Mouse (Mus musculus): Measurements from ENCODE around the gene Olfr102. TPM values are rescaled to one million over a fixed set of nuclear protein-coding genes. Genes with fewer than 3 reads are reported as not detected.
A peak's percentile ranks its signal among the peaks of the same experiment; 100 is the strongest.

Olfr102 gene
- polyA plus RNA-seq, 1 experiment from 2014 or later, result not detected

GRCm38 (mm10) chr17:37275626-37276248, 41.1 kb downstream of the Olfr102 start:
- H3K36me3 ChIP-seq (ENCODE audit: control insufficient read depth, insufficient read depth, low read length), result no peaks in the 10 kb centered on the region
- H3K4me2 ChIP-seq (ENCODE audit: low read depth, low read length), result no peak overlapping the region
- no peaks in the 10 kb centered on the region for H3K27me3 ChIP-seq (replicated peaks; ENCODE audit: control insufficient read depth, insufficient read depth, low read length)
- no peak overlapping the region for H3K27ac ChIP-seq (replicated peaks; ENCODE audit: low read depth, low read length)
- no peaks in the 10 kb centered on the region for H3K9me3 ChIP-seq (ENCODE audit: control insufficient read depth, low read length)
- ATAC-seq (ENCODE audit: low read depth), result no peak
- no peaks in the 10 kb centered on the region for H3K4me1 ChIP-seq (ENCODE audit: control insufficient read depth, insufficient read depth, low read length)
- H3K9ac ChIP-seq (ENCODE audit: low read depth, low read length), result no peak overlapping the region
- DNase-seq (ENCODE audit: low spot score), result no peak
- H3K4me3 ChIP-seq (ENCODE audit: low read depth, low read length), result no peak overlapping the region
- WGBS, result 82% methylated on average over 2 of the region's 2 CpGs

GRCm38 (mm10) chr17:37270702-37271092, 46.2 kb downstream of the Olfr102 start:
- DNase-seq (ENCODE audit: low spot score), result no peak
- H3K4me2 ChIP-seq (ENCODE audit: low read depth, low read length), result peak overlapping the region; percentile 92
- WGBS, result 71% methylated on average over 8 of the region's 8 CpGs
- no peaks in the 10 kb centered on the region for H3K9me3 ChIP-seq (ENCODE audit: control insufficient read depth, low read length)
- no peak for ATAC-seq (ENCODE audit: low read depth)
- no peak overlapping the region for H3K9ac ChIP-seq (ENCODE audit: low read depth, low read length)
- peak overlapping the region; percentile 53 for H3K4me3 ChIP-seq (ENCODE audit: low read depth, low read length)
- no peaks in the 10 kb centered on the region for H3K4me1 ChIP-seq (ENCODE audit: control insufficient read depth, insufficient read depth, low read length)
- H3K27me3 ChIP-seq (replicated peaks; ENCODE audit: control insufficient read depth, insufficient read depth, low read length), result no peaks in the 10 kb centered on the region
- no peak overlapping the region for H3K27ac ChIP-seq (replicated peaks; ENCODE audit: low read depth, low read length)
- no peaks in the 10 kb centered on the region for H3K36me3 ChIP-seq (ENCODE audit: control insufficient read depth, insufficient read depth, low read length)

- peak within 1 kb of the TSS; percentile 38 for H3K9ac ChIP-seq (ENCODE audit: low read depth, low read length)
Measured at GRCm38 (mm10) chr17:37270058-37270701, 46.7 kb downstream of the Olfr102 start, which contains the start of gene H2-M3. TSS of gene H2-M3 (plus strand) at chr17:37270220.

GRCm38 (mm10) chr17:37263626-37264025, 53.2 kb downstream of the Olfr102 start, which contains the start of gene Olfr98:
TSS of gene Olfr98 (minus strand) at chr17:37263749.
- H3K4me3 ChIP-seq (ENCODE audit: low read depth, low read length), result no peak within 1 kb of the TSS
- ATAC-seq (ENCODE audit: low read depth) (no peak), DNase-seq (ENCODE audit: low spot score) (no peak)
- no peak within 1 kb of the TSS for H3K4me2 ChIP-seq (ENCODE audit: low read depth, low read length)
- no peak within 1 kb of the TSS for H3K9ac ChIP-seq (ENCODE audit: low read depth, low read length)
- H3K36me3 ChIP-seq (ENCODE audit: control insufficient read depth, insufficient read depth, low read length), result no peaks in the 10 kb centered on the region
- H3K9me3 ChIP-seq (ENCODE audit: control insufficient read depth, low read length), result no peaks in the 10 kb centered on the region
- H3K27me3 ChIP-seq (replicated peaks; ENCODE audit: control insufficient read depth, insufficient read depth, low read length), result no peaks in the 10 kb centered on the region
- no peaks in the 10 kb centered on the region for H3K4me1 ChIP-seq (ENCODE audit: control insufficient read depth, insufficient read depth, low read length)
- no peak within 1 kb of the TSS for H3K27ac ChIP-seq (replicated peaks; ENCODE audit: low read depth, low read length)
- WGBS, result 71% methylated on average over 1 of the region's 1 CpGs

More at GRCm38 (mm10) chr17:37270058-37270701, 46.7 kb downstream of the Olfr102 start, which contains the start of gene H2-M3:
- no peaks in the 10 kb centered on the region for H3K9me3 ChIP-seq (ENCODE audit: control insufficient read depth, low read length)
- no peaks in the 10 kb centered on the region for H3K4me1 ChIP-seq (ENCODE audit: control insufficient read depth, insufficient read depth, low read length)
- H3K27ac ChIP-seq (replicated peaks; ENCODE audit: low read depth, low read length), result no peak within 1 kb of the TSS
- peak within 1 kb of the TSS; percentile 92 for H3K4me2 ChIP-seq (ENCODE audit: low read depth, low read length)
- H3K4me3 ChIP-seq (ENCODE audit: low read depth, low read length), result peak within 1 kb of the TSS; percentile 53
- no peaks in the 10 kb centered on the region for H3K36me3 ChIP-seq (ENCODE audit: control insufficient read depth, insufficient read depth, low read length)
- ATAC-seq (ENCODE audit: low read depth) (peak; percentile 96), DNase-seq (ENCODE audit: low spot score) (peak; percentile 84)
- 3% methylated on average over 26 of the region's 26 CpGs for WGBS
- no peaks in the 10 kb centered on the region for H3K27me3 ChIP-seq (replicated peaks; ENCODE audit: control insufficient read depth, insufficient read depth, low read length)

Other genes with a start within 250 kb of the Olfr102 start
- 0.12 TPM in 1 of 2 replicates, not detected in the other for gene Olfr90, start 228.6 kb downstream of the Olfr102 start, polyA plus RNA-seq (2014; fragmentation: Nextera tagmentation; extraction: Ambion mirVana)
- 0.04 TPM in 1 of 2 replicates, not detected in the other for gene Olfr91, start 218.8 kb downstream of the Olfr102 start, polyA plus RNA-seq (2014; fragmentation: Nextera tagmentation; extraction: Ambion mirVana)
- gene Olfr92, start 197.0 kb downstream of the Olfr102 start, polyA plus RNA-seq (2014; fragmentation: Nextera tagmentation; extraction: Ambion mirVana), result not detected in 2 replicates
- not detected in 2 replicates for gene Olfr93, start 155.6 kb downstream of the Olfr102 start, polyA plus RNA-seq (2014; fragmentation: Nextera tagmentation; extraction: Ambion mirVana)
- 0.22 TPM in 1 of 2 replicates, not detected in the other for gene Ubd, start 123.2 kb downstream of the Olfr102 start, polyA plus RNA-seq (2014; fragmentation: Nextera tagmentation; extraction: Ambion mirVana)
- gene Olfr94, start 116.1 kb downstream of the Olfr102 start, polyA plus RNA-seq (2014; fragmentation: Nextera tagmentation; extraction: Ambion mirVana), result 0.10 and 0.21 TPM in 2 replicates
- gene Olfr95, start 103.9 kb downstream of the Olfr102 start, polyA plus RNA-seq (2014; fragmentation: Nextera tagmentation; extraction: Ambion mirVana), result not detected in 2 replicates
- gene Olfr96, start 96.9 kb downstream of the Olfr102 start, polyA plus RNA-seq (2014; fragmentation: Nextera tagmentation; extraction: Ambion mirVana), result 0.29 TPM in 1 of 2 replicates, not detected in the other
- not detected in 2 replicates for gene Olfr97, start 79.7 kb downstream of the Olfr102 start, polyA plus RNA-seq (2014; fragmentation: Nextera tagmentation; extraction: Ambion mirVana)
- not detected in 2 replicates for gene Olfr98, start 53.3 kb downstream of the Olfr102 start, polyA plus RNA-seq (2014; fragmentation: Nextera tagmentation; extraction: Ambion mirVana)
- gene H2-M3, start 46.8 kb downstream of the Olfr102 start, polyA plus RNA-seq (2014; fragmentation: Nextera tagmentation; extraction: Ambion mirVana), result 1.5 and 2.1 TPM in 2 replicates
- gene Olfr99, start 33.6 kb downstream of the Olfr102 start, polyA plus RNA-seq (2014; fragmentation: Nextera tagmentation; extraction: Ambion mirVana), result 0.25 TPM in 1 of 2 replicates, not detected in the other
- gene Olfr101, start 12.7 kb downstream of the Olfr102 start, polyA plus RNA-seq (2014; fragmentation: Nextera tagmentation; extraction: Ambion mirVana), result not detected in 2 replicates
- 0.18 TPM in 1 of 2 replicates, not detected in the other for gene Olfr103, start 22.6 kb upstream of the Olfr102 start, polyA plus RNA-seq (2014; fragmentation: Nextera tagmentation; extraction: Ambion mirVana)
- gene Olfr104-ps, start 42.5 kb upstream of the Olfr102 start, polyA plus RNA-seq (2014; fragmentation: Nextera tagmentation; extraction: Ambion mirVana), result 0.08 TPM in 1 of 2 replicates, not detected in the other
- gene Olfr105-ps, start 62.0 kb upstream of the Olfr102 start, polyA plus RNA-seq (2014; fragmentation: Nextera tagmentation; extraction: Ambion mirVana), result not detected in 2 replicates
- gene Olfr106-ps, start 73.3 kb upstream of the Olfr102 start, polyA plus RNA-seq (2014; fragmentation: Nextera tagmentation; extraction: Ambion mirVana), result not detected in 2 replicates
- gene Olfr107, start 82.2 kb upstream of the Olfr102 start, polyA plus RNA-seq (2014; fragmentation: Nextera tagmentation; extraction: Ambion mirVana), result not detected in 2 replicates
- not detected in 2 replicates for gene Olfr108, start 128.4 kb upstream of the Olfr102 start, polyA plus RNA-seq (2014; fragmentation: Nextera tagmentation; extraction: Ambion mirVana)
- gene Olfr109, start 141.9 kb upstream of the Olfr102 start, polyA plus RNA-seq (2014; fragmentation: Nextera tagmentation; extraction: Ambion mirVana), result not detected in 2 replicates
- gene H2-M2, start 166.5 kb upstream of the Olfr102 start, polyA plus RNA-seq (2014; fragmentation: Nextera tagmentation; extraction: Ambion mirVana), result not detected in 2 replicates
- 0.12 TPM in 1 of 2 replicates, not detected in the other for gene Olfr110, start 175.4 kb upstream of the Olfr102 start, polyA plus RNA-seq (2014; fragmentation: Nextera tagmentation; extraction: Ambion mirVana)
- gene Olfr111, start 191.0 kb upstream of the Olfr102 start, polyA plus RNA-seq (2014; fragmentation: Nextera tagmentation; extraction: Ambion mirVana), result not detected in 2 replicates